Mouse (Mus musculus) myocyte (in vitro differentiated cells): ENCODE results near the gene Mblac1. TPM values are rescaled to one million over a fixed set of nuclear protein-coding genes. Genes with fewer than 3 reads are reported as not detected.
A peak's percentile ranks its signal among the peaks of the same experiment; 100 is the strongest.

ENCODE experiments used
- H3K27me3 ChIP-seq: one replicate; pipeline ENCODE4 v1.6.1; 2011; ENCODE audit not compliant: control insufficient read depth, insufficient read depth, insufficient read length
- H3K36me3 ChIP-seq: one replicate; pipeline ENCODE4 v1.6.1; 2011; ENCODE audit not compliant: control insufficient read depth, insufficient read depth
- H3K4me2 ChIP-seq: one replicate; pipeline ENCODE4 v1.6.1; 2011; ENCODE audit warnings: low read depth, control low read depth
- H3K4me3 ChIP-seq: one replicate; pipeline ENCODE4 v1.5.1; 2011; ENCODE audit warnings: mild to moderate bottlenecking, control low read depth, moderate library complexity
- H3K79me2 ChIP-seq: one replicate; pipeline ENCODE4 v1.6.1; 2011; ENCODE audit not compliant: control insufficient read depth, insufficient read depth
- H3ac ChIP-seq: one replicate; pipeline ENCODE4 v1.6.1; 2011; ENCODE audit not compliant: control insufficient read depth, insufficient read length
- CEBPB ChIP-seq: IDR thresholded peaks from 2 replicates; pipeline ENCODE4 v1.6.1; 2011; ENCODE audit warnings: mild to moderate bottlenecking, moderate library complexity; ENCODE audit not compliant: poor library complexity, insufficient read depth, severe bottlenecking
- E2F4 ChIP-seq: IDR thresholded peaks from one replicate; pipeline ENCODE4 v1.6.1; 2011; ENCODE audit warnings: mild to moderate bottlenecking, control low read depth, moderate library complexity; ENCODE audit not compliant: insufficient read depth
- MAX ChIP-seq: IDR thresholded peaks from one replicate; pipeline ENCODE4 v1.6.1; 2011; ENCODE audit warnings: low read depth, mild to moderate bottlenecking, control low read depth
- MYOD1 ChIP-seq, 3 experiments: IDR thresholded peaks; one replicate each; pipeline ENCODE4 v1.6.1; 2011; ENCODE audit warnings: control low read depth in 2 of 3, low read depth in 2 of 3, mild to moderate bottlenecking in 2 of 3, moderate library complexity in 1 of 3; ENCODE audit not compliant: insufficient read length in 2 of 3, control insufficient read depth in 1 of 3
- MYOG ChIP-seq, 3 experiments: IDR thresholded peaks; one replicate each; pipeline ENCODE4 v1.6.1; 2011; ENCODE audit warnings: control low read depth in 2 of 3, low read depth in 2 of 3, mild to moderate bottlenecking in 2 of 3; ENCODE audit not compliant: insufficient read length in 2 of 3, control insufficient read depth in 1 of 3, insufficient read depth in 1 of 3
- POLR2A ChIP-seq: IDR thresholded peaks from one replicate; pipeline ENCODE4 v1.6.1; 2011; ENCODE audit warnings: low read depth, mild to moderate bottlenecking, control low read depth, moderate library complexity; ENCODE audit not compliant: insufficient read length
- POLR2AphosphoS2 ChIP-seq: IDR thresholded peaks from one replicate; pipeline ENCODE4 v1.6.1; 2011; ENCODE audit warnings: low read depth, control low read depth; ENCODE audit not compliant: insufficient read length
- REST ChIP-seq: IDR thresholded peaks from one replicate; pipeline ENCODE4 v1.6.1; 2011; ENCODE audit warnings: mild to moderate bottlenecking, control low read depth, moderate library complexity; ENCODE audit not compliant: insufficient read depth, insufficient read length
- SRF ChIP-seq: IDR thresholded peaks from one replicate; pipeline ENCODE4 v1.6.1; 2011; ENCODE audit warnings: low read depth; ENCODE audit not compliant: control insufficient read depth, insufficient read length
- TCF12 ChIP-seq: IDR thresholded peaks from one replicate; pipeline ENCODE4 v1.6.1; 2011; ENCODE audit warnings: mild to moderate bottlenecking, control low read depth; ENCODE audit not compliant: poor library complexity, insufficient read depth, severe bottlenecking
- TCF3 ChIP-seq: IDR thresholded peaks from one replicate; pipeline ENCODE4 v1.6.1; 2011; ENCODE audit warnings: low read depth, control low read depth; ENCODE audit not compliant: insufficient read length
- USF1 ChIP-seq: IDR thresholded peaks from one replicate; pipeline ENCODE4 v1.6.1; 2011; ENCODE audit warnings: low read depth, mild to moderate bottlenecking, control low read depth, moderate library complexity
- polyA plus RNA-seq: library from polyadenylated mRNA; unstranded; fragments of >200 nt; fragmentation: generic; extraction: Trizol; gene quantifications from one replicate; pipeline ENCODE4 v1.2.1, GENCODE M21; 2012; ENCODE audit warnings: missing spikeins

The Mblac1 gene
- polyA plus RNA-seq: 2.5 TPM

DNA sequence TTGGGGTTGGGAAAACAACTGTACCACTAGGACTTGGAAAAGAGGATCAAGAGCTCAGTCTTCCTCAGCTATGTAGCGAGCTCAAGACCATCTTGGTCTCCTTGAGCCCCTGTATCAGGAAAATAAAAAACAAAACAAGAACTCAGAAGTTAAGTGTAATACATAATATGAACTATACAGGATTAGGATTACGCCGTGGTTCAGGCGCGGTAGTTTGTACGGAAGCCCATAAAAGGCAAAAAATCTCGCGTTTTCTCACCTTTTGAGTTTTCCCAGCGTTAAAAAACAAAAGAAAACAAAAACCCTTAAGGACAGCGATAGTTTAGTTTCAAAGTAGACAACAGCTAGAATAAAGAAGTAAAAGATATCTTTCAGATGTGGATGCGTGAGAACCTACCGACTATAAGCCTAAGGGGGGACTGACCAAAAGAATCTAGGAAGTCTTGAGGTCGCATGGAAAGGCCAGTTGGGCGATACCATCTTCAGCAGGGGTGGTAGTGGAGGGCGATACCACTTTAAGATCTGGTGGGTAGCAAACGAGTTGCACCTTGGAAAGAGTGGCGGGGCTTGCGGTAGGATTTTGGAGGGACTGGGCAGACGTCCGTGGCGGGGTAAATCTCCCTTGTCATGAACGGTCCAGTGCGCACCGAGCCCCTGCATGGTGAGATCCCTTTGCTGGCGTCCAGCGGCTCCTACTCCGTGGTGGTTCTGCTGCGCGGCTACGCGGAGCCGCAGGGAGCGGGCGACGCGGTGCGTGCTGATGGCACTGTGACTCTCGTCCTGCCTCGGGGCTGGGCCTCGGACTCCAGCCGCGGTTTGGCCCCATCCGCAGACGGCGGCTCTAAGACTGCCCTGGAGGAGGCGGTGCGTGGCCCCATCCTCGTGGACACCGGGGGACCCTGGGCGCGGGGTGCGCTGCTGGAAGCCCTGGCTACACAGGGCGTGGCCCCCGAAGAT lies at the start of gene Mblac1:
Gene Mblac1, plus strand, starts transcription at position 544 of the 957 bp plus-strand sequence.
- H3K79me2 ChIP-seq: no peaks in the 10 kb centered on the region
- no peaks in the 10 kb centered on the region for H3K27me3 ChIP-seq
- peak; percentile 71 for TF ChIP-seq POLR2A
- TF ChIP-seq REST: no peak
- TF ChIP-seq MAX: no peak
- TF ChIP-seq MYOD1 (IDR thresholded peaks at IDR 0.05; ENCODE audit: control insufficient read depth in 1 of 3, insufficient read length in 2 of 3, low read depth in 2 of 3): no peak
- TF ChIP-seq POLR2AphosphoS2: peak; percentile 60
- H3K4me2 ChIP-seq: peak within 1 kb of the TSS; percentile 75
- H3K4me3 ChIP-seq: peak within 1 kb of the TSS; percentile 50
- peak within 1 kb of the TSS; percentile 81 for H3ac ChIP-seq
- H3K36me3 ChIP-seq: no peaks in the 10 kb centered on the region

DNA sequence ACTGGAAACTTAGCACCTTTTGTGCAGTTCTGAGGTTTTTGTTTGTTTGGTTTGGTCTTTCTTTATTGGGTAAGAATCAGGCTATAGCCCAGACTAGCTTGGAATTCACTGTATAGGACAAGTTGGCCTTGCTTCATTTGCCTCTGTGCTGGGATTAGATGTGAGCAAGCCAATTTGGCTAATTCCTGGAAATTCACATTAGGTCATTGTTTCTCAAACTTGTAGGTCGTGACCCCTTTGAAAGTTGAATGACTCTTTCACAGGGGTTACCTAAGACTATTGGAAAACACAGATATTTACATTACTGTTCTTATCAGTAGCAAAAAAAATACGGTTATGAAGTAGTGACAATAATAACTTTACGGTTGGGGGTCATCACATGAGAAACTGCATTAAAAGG lies 39.7 kb upstream of the Mblac1 start:
- peaks cover 16% of the 10 kb centered on the region for H3K79me2 ChIP-seq
- no peaks in the 10 kb centered on the region for H3K27me3 ChIP-seq
- no peak for TF ChIP-seq USF1
- no peak for TF ChIP-seq TCF3
- TF ChIP-seq E2F4: no peak
- no peak for TF ChIP-seq MYOG (IDR thresholded peaks at IDR 0.05; ENCODE audit: control insufficient read depth in 1 of 3, insufficient read depth in 1 of 3, insufficient read length in 2 of 3, low read depth in 2 of 3)
- no peak for TF ChIP-seq SRF
- no peak for TF ChIP-seq POLR2AphosphoS2
- TF ChIP-seq MAX: no peak
- TF ChIP-seq MYOD1 (IDR thresholded peaks at IDR 0.05; ENCODE audit: control insufficient read depth in 1 of 3, insufficient read length in 2 of 3, low read depth in 2 of 3): no peak
- TF ChIP-seq REST: no peak
- TF ChIP-seq CEBPB: no peak
- no peak for TF ChIP-seq TCF12
- TF ChIP-seq POLR2A: no peak
- peak overlapping the region; percentile 90 for H3K4me2 ChIP-seq
- H3K36me3 ChIP-seq: peaks cover 21% of the 10 kb centered on the region
- H3ac ChIP-seq: no peak overlapping the region
- peak overlapping the region; percentile 54 for H3K4me3 ChIP-seq

DNA sequence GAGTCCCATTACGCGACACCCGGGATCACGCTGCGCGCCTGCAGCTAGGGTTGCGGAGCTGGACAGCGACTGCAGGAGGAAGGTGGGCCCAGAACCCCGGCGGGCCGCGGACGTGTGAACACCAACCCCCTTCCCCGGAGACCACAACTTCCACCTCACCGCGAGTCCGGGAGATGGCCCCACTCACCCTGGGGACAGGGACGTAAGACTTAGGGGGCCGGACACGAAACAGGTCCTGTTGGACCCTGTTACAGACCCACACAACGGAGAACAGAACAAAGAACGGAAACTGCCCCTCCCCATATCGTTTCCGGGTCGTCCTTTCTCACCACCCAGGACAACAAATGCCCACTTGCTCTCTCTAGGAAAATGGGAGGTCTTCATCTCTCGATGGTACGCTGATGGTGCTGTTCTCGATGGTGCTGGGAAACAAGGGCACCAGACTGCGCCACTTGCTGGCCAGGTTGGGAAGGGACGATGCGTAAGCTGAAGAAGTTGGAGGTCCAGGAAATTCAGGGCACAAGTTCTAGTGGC lies 38.6 kb upstream of the Mblac1 start, which contains the start of gene Zfp113:
Gene Zfp113, minus strand, starts transcription at position 302 of the 534 bp plus-strand sequence.
- Histone ChIP-seq H3K4me2 (peak within 1 kb of the TSS; percentile 90), H3K36me3 (peaks cover 17% of the 10 kb centered on the region), H3ac (peak within 1 kb of the TSS; percentile 47), H3K27me3 (no peaks in the 10 kb centered on the region), H3K79me2 (peaks cover 16% of the 10 kb centered on the region), H3K4me3 (peak within 1 kb of the TSS; percentile 54)
- TF ChIP-seq POLR2A (peak; percentile 57), MAX (no peak), TCF3 (no peak), REST (peak; percentile 84), POLR2AphosphoS2 (peak; percentile 39), MYOG (IDR thresholded peaks at IDR 0.05; ENCODE audit: control insufficient read depth in 1 of 3, insufficient read depth in 1 of 3, insufficient read length in 2 of 3, low read depth in 2 of 3) (peak in 1 of 3 experiments; percentile 32), CEBPB (no peak), TCF12 (no peak), MYOD1 (IDR thresholded peaks at IDR 0.05; ENCODE audit: control insufficient read depth in 1 of 3, insufficient read length in 2 of 3, low read depth in 2 of 3) (no peak), SRF (no peak), E2F4 (no peak), USF1 (no peak)

DNA sequence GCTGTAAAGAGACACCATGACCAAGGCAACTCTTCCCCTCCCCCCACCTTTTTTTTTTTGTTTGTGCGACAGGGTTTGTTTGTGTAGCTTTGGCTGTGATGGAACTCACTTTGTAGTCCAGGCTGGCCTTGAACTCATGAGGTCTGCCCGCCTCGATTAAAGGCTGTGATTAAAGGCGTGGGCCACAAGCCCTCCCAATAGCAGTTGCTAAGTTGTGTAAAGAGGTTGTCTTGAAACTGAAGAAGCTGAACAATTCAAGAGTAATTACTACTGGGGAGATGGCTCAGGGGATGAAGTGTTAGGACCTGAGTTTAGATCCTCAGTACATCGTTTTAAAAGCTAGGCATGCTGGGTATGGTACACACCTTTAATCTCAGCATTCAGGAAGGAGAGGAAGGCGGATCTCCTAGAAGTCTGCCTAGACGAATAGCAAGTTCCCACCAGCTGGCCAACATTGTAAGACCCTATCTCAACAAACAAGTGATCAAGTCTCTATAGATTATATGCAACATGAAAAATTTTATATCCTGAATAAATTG lies 33.8 kb upstream of the Mblac1 start:
- Histone ChIP-seq H3K4me2 (peak overlapping the region; percentile 75), H3K27me3 (no peaks in the 10 kb centered on the region), H3K36me3 (peaks cover 20% of the 10 kb centered on the region), H3ac (peak overlapping the region; percentile 40), H3K79me2 (peaks cover 18% of the 10 kb centered on the region), H3K4me3 (peak overlapping the region; percentile 88)
- no peak for TF ChIP-seq E2F4
- no peak for TF ChIP-seq MYOG (IDR thresholded peaks at IDR 0.05; ENCODE audit: control insufficient read depth in 1 of 3, insufficient read depth in 1 of 3, insufficient read length in 2 of 3, low read depth in 2 of 3)
- TF ChIP-seq TCF12: no peak
- no peak for TF ChIP-seq TCF3
- no peak for TF ChIP-seq REST
- no peak for TF ChIP-seq CEBPB
- TF ChIP-seq USF1: no peak
- TF ChIP-seq SRF: no peak
- TF ChIP-seq MYOD1 (IDR thresholded peaks at IDR 0.05; ENCODE audit: control insufficient read depth in 1 of 3, insufficient read length in 2 of 3, low read depth in 2 of 3): no peak
- no peak for TF ChIP-seq POLR2A
- TF ChIP-seq POLR2AphosphoS2: no peak
